Mouse (Mus musculus): ENCODE measurements at regions not wholly inside any gene's neighbourhood (a gene's known extent, or its start where the extent isn't known, plus 50 kb on each side); places are given as distances from the start of the nearest gene placed in this dataset.
A peak's percentile ranks its signal among the peaks of the same experiment; 100 is the strongest.

DNA sequence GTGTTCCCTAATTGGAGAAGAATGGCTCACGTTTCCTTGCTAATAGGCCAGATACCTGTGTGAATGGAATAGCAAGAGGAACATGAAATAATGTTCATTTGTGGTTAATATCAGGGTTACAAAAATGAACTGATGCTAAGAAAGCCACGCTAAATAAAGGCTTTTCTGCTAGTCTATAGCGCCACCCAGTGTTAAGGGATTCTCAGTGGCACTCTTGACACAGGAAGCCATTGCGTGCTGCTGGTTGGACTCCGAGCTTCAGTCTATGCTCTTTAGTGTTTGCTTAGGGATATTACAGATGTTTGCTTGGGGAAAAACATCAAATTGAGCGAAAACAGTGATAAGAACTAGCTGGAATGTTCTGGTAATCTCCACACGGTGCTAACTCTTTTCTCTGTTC is 1008.3 kb downstream of the Tecrl start:
- Histone ChIP-seq H3K4me1 (replicated peaks; ENCODE audit: control insufficient read depth, insufficient read depth, low read length) (no peaks in the 10 kb centered on the region), H3K27me3 (ENCODE audit: control insufficient read depth, insufficient read depth, low read length) (no peaks in the 10 kb centered on the region), H3K9ac (ENCODE audit: low read length) (no peak overlapping the region), H3K36me3 (ENCODE audit: control insufficient read depth, insufficient read depth, low read length) (no peaks in the 10 kb centered on the region), H3K4me2 (ENCODE audit: low read depth, low read length, severe bottlenecking) (no peak overlapping the region), H3K9me3 (ENCODE audit: control insufficient read depth, low read length) (no peaks in the 10 kb centered on the region), H3K27ac (ENCODE audit: low read depth, low read length) (no peak overlapping the region), H3K4me3 (ENCODE audit: low read depth, low read length) (no peak overlapping the region)
- 13% methylated on average over 7 of the region's 7 CpGs for WGBS
- DNase-seq (ENCODE audit: low spot score) (peak; percentile 57), ATAC-seq (replicated peaks; ENCODE audit: low FRiP score) (peak; percentile 64; the same call in 1 of the 2 replicates)

- ATAC-seq (replicated peaks; ENCODE audit: low FRiP score): no peak
- Histone ChIP-seq H3K9ac (ENCODE audit: low read length) (no peak overlapping the region), H3K27me3 (ENCODE audit: control insufficient read depth, insufficient read depth, low read length) (no peaks in the 10 kb centered on the region), H3K27ac (ENCODE audit: low read depth, low read length) (no peak overlapping the region), H3K4me3 (ENCODE audit: low read depth, low read length) (no peak overlapping the region), H3K4me2 (ENCODE audit: low read depth, low read length, severe bottlenecking) (no peak overlapping the region), H3K9me3 (ENCODE audit: control insufficient read depth, low read length) (no peaks in the 10 kb centered on the region), H3K36me3 (ENCODE audit: control insufficient read depth, insufficient read depth, low read length) (no peaks in the 10 kb centered on the region), H3K4me1 (replicated peaks; ENCODE audit: control insufficient read depth, insufficient read depth, low read length) (no peaks in the 10 kb centered on the region)
- DNase-seq (ENCODE audit: low spot score): no peak
- WGBS: 81% methylated on average over 4 of the region's 4 CpGs
These were observed 1030.6 kb downstream of the Tecrl start for GRCm38 (mm10) chr5:82324354-82324753.

- H3K9me3 ChIP-seq (ENCODE audit: control insufficient read depth, low read length): no peaks in the 10 kb centered on the region
- no peak overlapping the region for H3K4me2 ChIP-seq (ENCODE audit: low read depth, low read length, severe bottlenecking)
- no peak overlapping the region for H3K4me3 ChIP-seq (ENCODE audit: low read depth, low read length)
- no peaks in the 10 kb centered on the region for H3K36me3 ChIP-seq (ENCODE audit: control insufficient read depth, insufficient read depth, low read length)
- ATAC-seq (replicated peaks; ENCODE audit: low FRiP score): no peak
- H3K27ac ChIP-seq (ENCODE audit: low read depth, low read length): no peak overlapping the region
- H3K4me1 ChIP-seq (replicated peaks; ENCODE audit: control insufficient read depth, insufficient read depth, low read length): no peaks in the 10 kb centered on the region
- H3K27me3 ChIP-seq (ENCODE audit: control insufficient read depth, insufficient read depth, low read length): no peaks in the 10 kb centered on the region
- no peak for DNase-seq (ENCODE audit: low spot score)
- H3K9ac ChIP-seq (ENCODE audit: low read length): no peak overlapping the region
- 86% methylated on average over 1 of the region's 1 CpGs for WGBS
These were observed 1035.2 kb downstream of the Tecrl start for GRCm38 (mm10) chr5:82319709-82320333.

DNA sequence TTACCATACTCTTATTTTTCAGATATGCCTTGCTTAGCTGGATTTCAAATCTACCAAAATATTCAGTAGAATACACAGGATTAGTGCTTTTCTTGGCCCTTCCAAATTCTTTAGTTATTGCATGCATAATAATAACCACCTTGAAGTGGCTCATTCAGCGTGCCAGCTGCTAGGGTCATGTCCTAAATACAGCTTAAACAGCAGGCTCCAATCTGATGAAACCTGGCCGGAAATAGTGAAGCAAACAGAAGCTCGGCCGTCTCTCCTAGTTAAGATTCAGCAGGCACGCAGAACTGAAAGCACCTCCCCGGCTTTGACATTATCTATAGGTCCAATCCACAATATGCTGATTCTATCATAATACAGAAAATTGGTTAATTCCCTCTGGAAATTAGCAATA is 1042.9 kb downstream of the Tecrl start:
- Histone ChIP-seq H3K4me2 (ENCODE audit: low read depth, low read length, severe bottlenecking) (no peak overlapping the region), H3K27ac (ENCODE audit: low read depth, low read length) (no peak overlapping the region), H3K4me3 (ENCODE audit: low read depth, low read length) (no peak overlapping the region), H3K9me3 (ENCODE audit: control insufficient read depth, low read length) (no peaks in the 10 kb centered on the region), H3K4me1 (replicated peaks; ENCODE audit: control insufficient read depth, insufficient read depth, low read length) (no peaks in the 10 kb centered on the region), H3K9ac (ENCODE audit: low read length) (no peak overlapping the region), H3K27me3 (ENCODE audit: control insufficient read depth, insufficient read depth, low read length) (no peaks in the 10 kb centered on the region), H3K36me3 (ENCODE audit: control insufficient read depth, insufficient read depth, low read length) (no peaks in the 10 kb centered on the region)
- ATAC-seq (replicated peaks; ENCODE audit: low FRiP score): no peak
- WGBS: 35% methylated on average over 6 of the region's 6 CpGs
- DNase-seq (ENCODE audit: low spot score): no peak

- WGBS: 74% methylated on average over 5 of the region's 5 CpGs
- Histone ChIP-seq H3K9ac (ENCODE audit: low read length) (no peak overlapping the region), H3K27ac (ENCODE audit: low read depth, low read length) (no peak overlapping the region), H3K27me3 (ENCODE audit: control insufficient read depth, insufficient read depth, low read length) (no peaks in the 10 kb centered on the region), H3K4me3 (ENCODE audit: low read depth, low read length) (no peak overlapping the region), H3K9me3 (ENCODE audit: control insufficient read depth, low read length) (no peaks in the 10 kb centered on the region), H3K4me2 (ENCODE audit: low read depth, low read length, severe bottlenecking) (no peak overlapping the region), H3K36me3 (ENCODE audit: control insufficient read depth, insufficient read depth, low read length) (no peaks in the 10 kb centered on the region), H3K4me1 (replicated peaks; ENCODE audit: control insufficient read depth, insufficient read depth, low read length) (no peaks in the 10 kb centered on the region; the same call in 1 of the 2 replicates)
- DNase-seq (ENCODE audit: low spot score) (no peak), ATAC-seq (replicated peaks; ENCODE audit: low FRiP score) (peak; percentile 18; the same call in 1 of the 2 replicates)
These were observed 1066.7 kb downstream of the Tecrl start for GRCm38 (mm10) chr5:82288069-82288845.

DNA sequence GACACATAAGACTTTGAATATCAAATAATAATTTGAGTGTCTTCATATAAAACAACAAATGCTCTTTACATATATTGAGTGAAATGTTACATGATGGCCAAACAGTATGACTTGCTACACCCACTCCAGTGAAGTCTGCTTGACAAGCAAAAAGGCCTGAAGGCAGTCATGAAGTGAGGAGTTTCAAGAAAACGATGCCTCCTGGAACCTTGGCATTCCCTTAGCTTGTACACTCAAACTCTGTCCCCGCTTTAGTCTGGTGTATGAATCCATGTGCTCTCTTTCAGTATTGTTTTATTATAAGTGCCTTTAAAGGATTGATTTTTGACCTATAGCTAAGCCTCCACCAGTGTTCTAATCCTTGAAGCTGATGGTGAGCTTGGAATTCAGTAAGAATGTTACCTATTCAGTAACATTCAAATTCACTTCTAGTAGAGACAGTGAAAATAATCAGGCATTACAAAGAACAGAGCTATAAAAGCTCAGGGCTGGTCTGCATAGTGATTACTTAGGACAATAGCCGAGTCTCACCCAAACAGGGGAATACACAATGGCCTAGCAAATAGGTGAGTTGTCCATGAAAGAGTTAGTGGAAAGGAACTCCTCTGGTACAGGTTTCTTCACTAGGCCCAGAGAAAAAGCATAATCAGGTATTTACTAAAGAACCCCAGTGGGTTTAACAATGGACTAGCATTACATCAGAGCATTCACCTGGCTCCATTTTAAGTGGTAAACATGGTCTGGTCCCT is 1101.5 kb downstream of the Tecrl start:
- no peaks in the 10 kb centered on the region for H3K36me3 ChIP-seq (ENCODE audit: control insufficient read depth, insufficient read depth, low read length)
- H3K4me2 ChIP-seq (ENCODE audit: low read depth, low read length, severe bottlenecking): no peak overlapping the region
- no peak for DNase-seq (ENCODE audit: low spot score)
- H3K9ac ChIP-seq (ENCODE audit: low read length): no peak overlapping the region
- no peak overlapping the region for H3K4me3 ChIP-seq (ENCODE audit: low read depth, low read length)
- 85% methylated on average over 3 of the region's 3 CpGs for WGBS
- H3K4me1 ChIP-seq (replicated peaks; ENCODE audit: control insufficient read depth, insufficient read depth, low read length): no peaks in the 10 kb centered on the region
- ATAC-seq (replicated peaks; ENCODE audit: low FRiP score): no peak
- H3K27me3 ChIP-seq (ENCODE audit: control insufficient read depth, insufficient read depth, low read length): no peaks in the 10 kb centered on the region
- H3K9me3 ChIP-seq (ENCODE audit: control insufficient read depth, low read length): no peaks in the 10 kb centered on the region
- H3K27ac ChIP-seq (ENCODE audit: low read depth, low read length): no peak overlapping the region

- Histone ChIP-seq H3K27ac (ENCODE audit: low read depth, low read length) (no peak overlapping the region), H3K4me1 (replicated peaks; ENCODE audit: control insufficient read depth, insufficient read depth, low read length) (no peaks in the 10 kb centered on the region), H3K27me3 (ENCODE audit: control insufficient read depth, insufficient read depth, low read length) (no peaks in the 10 kb centered on the region), H3K36me3 (ENCODE audit: control insufficient read depth, insufficient read depth, low read length) (no peaks in the 10 kb centered on the region), H3K9me3 (ENCODE audit: control insufficient read depth, low read length) (no peaks in the 10 kb centered on the region), H3K9ac (ENCODE audit: low read length) (no peak overlapping the region), H3K4me3 (ENCODE audit: low read depth, low read length) (no peak overlapping the region), H3K4me2 (ENCODE audit: low read depth, low read length, severe bottlenecking) (no peak overlapping the region)
- DNase-seq (ENCODE audit: low spot score): no peak
- 88% methylated on average over 3 of the region's 3 CpGs for WGBS
- ATAC-seq (replicated peaks; ENCODE audit: low FRiP score): no peak
These were observed 1128.7 kb downstream of the Tecrl start for GRCm38 (mm10) chr5:82226329-82226728.

- H3K9ac ChIP-seq (ENCODE audit: low read length): no peak overlapping the region
- no peak overlapping the region for H3K4me2 ChIP-seq (ENCODE audit: low read depth, low read length, severe bottlenecking)
- no peak overlapping the region for H3K27ac ChIP-seq (ENCODE audit: low read depth, low read length)
- 89% methylated on average over 2 of the region's 2 CpGs for WGBS
- no peaks in the 10 kb centered on the region for H3K27me3 ChIP-seq (ENCODE audit: control insufficient read depth, insufficient read depth, low read length)
- ATAC-seq (replicated peaks; ENCODE audit: low FRiP score) (no peak), DNase-seq (ENCODE audit: low spot score) (no peak)
- no peaks in the 10 kb centered on the region for H3K4me1 ChIP-seq (replicated peaks; ENCODE audit: control insufficient read depth, insufficient read depth, low read length)
- H3K4me3 ChIP-seq (ENCODE audit: low read depth, low read length): no peak overlapping the region
- no peaks in the 10 kb centered on the region for H3K9me3 ChIP-seq (ENCODE audit: control insufficient read depth, low read length)
- no peaks in the 10 kb centered on the region for H3K36me3 ChIP-seq (ENCODE audit: control insufficient read depth, insufficient read depth, low read length)
These were observed 1131.4 kb downstream of the Tecrl start for GRCm38 (mm10) chr5:82223622-82224021.
